Comparison of ENCODE assay signal across 11 mouse cellular contexts in genomic region chr13:35500891-35501290, GRCm38 (mm10).
DNase-seq lines count a peak whose midpoint lies in the region; ATAC-seq and TF ChIP-seq lines count a peak whose summit lies in the region.
"Had no signal": no experiment of that assay in that cellular context is flagged by ENCODE, and none has a peak within 500 bp of the region (broad histone marks: within the 10 kb centered on the region; RNA-seq: fewer than 3 reads in every experiment).

No protein-coding gene starts in this region.

- TF ChIP-seq POLR2A in limb, embryonic 14.5 days (IDR thresholded peaks at IDR 0.05; ENCODE audit: borderline replicate concordance, extremely low read depth, insufficient read depth, insufficient read length) = no peak

- no peak overlapping the region for H3K4me3 ChIP-seq in left cerebral cortex, adult 2 months
- H3K4me3 ChIP-seq in limb, embryonic 14.5 days (replicated peaks; ENCODE audit: low read length) = no peak overlapping the region
- H3K4me3 ChIP-seq in forebrain, embryonic 13.5 days = no peak overlapping the region
- H3K4me3 ChIP-seq in midbrain, embryonic 13.5 days (replicated peaks) = no peak overlapping the region
- H3K4me3 ChIP-seq: kidney, embryonic 15.5 days had no signal

- WGBS in limb, embryonic 14.5 days = 23% methylated on average over 4 of the region's 5 CpGs
- WGBS in forebrain, embryonic 13.5 days = 72% methylated on average over 5 of the region's 5 CpGs
- WGBS in midbrain, embryonic 13.5 days = 75% methylated on average over 5 of the region's 5 CpGs

- intact Hi-C loops in left cerebral cortex, adult 2 months (cut with DNase I) = loop anchor here (1.0 to 5.0 kb wide), 4 partner anchors 166 to 369 kb away; no protein-coding TSS in a partner anchor

- no peaks in the 10 kb centered on the region for H3K27me3 ChIP-seq in limb, embryonic 14.5 days (ENCODE audit: control insufficient read depth, insufficient read depth, low read length)
- no peaks in the 10 kb centered on the region for H3K27me3 ChIP-seq in forebrain, embryonic 13.5 days
- no peaks in the 10 kb centered on the region for H3K27me3 ChIP-seq in midbrain, embryonic 13.5 days
- H3K27me3 ChIP-seq: kidney, embryonic 15.5 days had no signal

- no peak overlapping the region for H3K4me2 ChIP-seq in limb, embryonic 14.5 days (replicated peaks; ENCODE audit: low read depth, low read length, severe bottlenecking)
- no peak overlapping the region for H3K4me2 ChIP-seq in forebrain, embryonic 13.5 days
- no peak overlapping the region for H3K4me2 ChIP-seq in midbrain, embryonic 13.5 days (replicated peaks)
- H3K4me2 ChIP-seq: kidney, embryonic 15.5 days had no signal

- TF ChIP-seq CTCF in left cerebral cortex, adult 2 months (IDR thresholded peaks at IDR 0.05) = no peak

- DNase-seq in cerebellum, adult 18-20 months = peak; percentile 10 to 14
- DNase-seq in cerebellum, adult 9-11 months = no peak
- peak in 1 of 2 experiments; percentile 23 for DNase-seq in left cerebral cortex, adult 2 months (ENCODE audit: extremely low spot score in 1 of 2, low spot score in 2 of 2)
- no peak for DNase-seq in left cerebral cortex, adult 11 months (ENCODE audit: low spot score)
- DNase-seq in limb, embryonic 14.5 days (ENCODE audit: low spot score) = no peak
- no peak for DNase-seq in urinary bladder, postnatal 25 days (ENCODE audit: low spot score)
- DNase-seq: adrenal gland, adult 2 months; thymus, postnatal 14 days had no signal

- peak overlapping the region; percentile 50 for H3K27ac ChIP-seq in left cerebral cortex, adult 2 months
- 0 out of 2 replicates have a peak overlapping the region, but pooled peaks have one; percentile 30 for H3K27ac ChIP-seq in limb, embryonic 14.5 days (replicated peaks; ENCODE audit: low read depth, low read length)
- H3K27ac ChIP-seq in forebrain, embryonic 13.5 days = no peak overlapping the region
- H3K27ac ChIP-seq in midbrain, embryonic 13.5 days = no peak overlapping the region
- H3K27ac ChIP-seq: kidney, embryonic 15.5 days had no signal

- H3K9me3 ChIP-seq in limb, embryonic 14.5 days (ENCODE audit: control insufficient read depth, low read length) = no peaks in the 10 kb centered on the region
- H3K9me3 ChIP-seq in forebrain, embryonic 13.5 days (replicated peaks) = no peaks in the 10 kb centered on the region
- H3K9me3 ChIP-seq in midbrain, embryonic 13.5 days = no peaks in the 10 kb centered on the region
- H3K9me3 ChIP-seq: kidney, embryonic 15.5 days had no signal

- no peak for ATAC-seq in limb, embryonic 14.5 days (ENCODE audit: low FRiP score, low read depth)
- no peak for ATAC-seq in forebrain, embryonic 13.5 days
- ATAC-seq in midbrain, embryonic 13.5 days = no peak

- H3K4me1 ChIP-seq in limb, embryonic 14.5 days (ENCODE audit: control insufficient read depth, insufficient read depth, low read length) = peaks cover 31% of the 10 kb centered on the region
- H3K4me1 ChIP-seq in forebrain, embryonic 13.5 days = peaks cover 26% of the 10 kb centered on the region
- H3K4me1 ChIP-seq in midbrain, embryonic 13.5 days (replicated peaks) = peaks cover 11% of the 10 kb centered on the region

- H3K9ac ChIP-seq in limb, embryonic 14.5 days (ENCODE audit: low read depth, low read length, severe bottlenecking) = no peak overlapping the region
- H3K9ac ChIP-seq in forebrain, embryonic 13.5 days = no peak overlapping the region
- H3K9ac ChIP-seq in midbrain, embryonic 13.5 days (replicated peaks) = no peak overlapping the region
- H3K9ac ChIP-seq: kidney, embryonic 15.5 days had no signal

- H3K36me3 ChIP-seq in limb, embryonic 14.5 days (ENCODE audit: control insufficient read depth, insufficient read depth, low read length) = no peaks in the 10 kb centered on the region
- no peaks in the 10 kb centered on the region for H3K36me3 ChIP-seq in forebrain, embryonic 13.5 days (ENCODE audit: poor library complexity, severe bottlenecking)
- H3K36me3 ChIP-seq in midbrain, embryonic 13.5 days = no peaks in the 10 kb centered on the region
- H3K36me3 ChIP-seq: kidney, embryonic 15.5 days had no signal

Comparison
In these comparisons a context has a peak if more than half of its experiments do, and no peak if none do; other contexts are left out.
1. DNase-seq: peak in cerebellum, adult 18-20 months (2 of 2); none in cerebellum, adult 9-11 months (single experiment), left cerebral cortex, adult 11 months (single experiment), limb, embryonic 14.5 days (single experiment) and urinary bladder, postnatal 25 days (single experiment).
2. H3K27ac ChIP-seq: peak in left cerebral cortex, adult 2 months (single experiment) and limb, embryonic 14.5 days (single experiment); none in forebrain, embryonic 13.5 days (single experiment) and midbrain, embryonic 13.5 days (single experiment).